Mouse (Mus musculus): ENCODE data around the gene Spryd4.
"Not testable (repeated sequence)": the region's sequence is repeated elsewhere in the genome, so short reads cannot be mapped to it uniquely, and the experiment has no call there.

Gene Spryd4

DNA sequence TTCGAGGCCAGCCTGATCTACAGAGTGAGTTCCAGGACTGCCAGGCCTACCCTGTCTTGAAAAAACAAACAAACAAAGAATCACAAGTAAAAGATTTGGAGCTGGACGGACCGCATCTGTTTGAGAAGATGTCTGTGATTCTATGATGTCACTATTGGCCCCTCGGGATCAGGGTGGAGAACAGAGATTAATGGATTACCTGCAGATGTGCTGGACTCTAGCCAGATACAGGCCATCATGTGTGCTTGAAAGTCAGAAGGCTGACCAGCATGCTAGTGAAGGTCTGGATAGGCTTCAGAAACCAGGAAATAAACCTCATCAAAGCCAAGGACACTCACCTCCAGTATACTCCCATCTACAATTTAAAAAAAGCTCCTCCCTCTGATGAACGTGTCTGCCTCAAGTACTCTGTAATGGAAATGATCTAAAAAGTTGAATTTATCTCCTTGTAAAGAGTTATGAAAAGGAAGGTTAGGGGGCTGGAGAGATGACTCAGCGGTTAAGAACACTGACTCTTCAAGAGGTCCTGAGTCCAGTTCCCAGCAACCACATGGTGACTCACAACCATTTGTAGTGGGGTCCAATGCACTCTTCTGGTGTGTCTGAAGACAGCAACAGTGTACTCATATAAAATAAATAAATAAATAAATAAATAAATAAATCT is 26.2 kb downstream of the Spryd4 start:
- no peak for DNase-seq

GRCm38 (mm10) chr10:128184296-128184695 is 27.3 kb downstream of the Spryd4 start:
- DNase-seq: no peak

- DNase-seq: no peak
These were observed 31.6 kb downstream of the Spryd4 start, which contains the start of gene Rbms2 for GRCm38 (mm10) chr10:128179989-128180388. Gene Rbms2 (minus strand): TSS chr10:128180297.

- no peak for DNase-seq
These were observed 34.3 kb downstream of the Spryd4 start for GRCm38 (mm10) chr10:128177316-128177715.

DNA sequence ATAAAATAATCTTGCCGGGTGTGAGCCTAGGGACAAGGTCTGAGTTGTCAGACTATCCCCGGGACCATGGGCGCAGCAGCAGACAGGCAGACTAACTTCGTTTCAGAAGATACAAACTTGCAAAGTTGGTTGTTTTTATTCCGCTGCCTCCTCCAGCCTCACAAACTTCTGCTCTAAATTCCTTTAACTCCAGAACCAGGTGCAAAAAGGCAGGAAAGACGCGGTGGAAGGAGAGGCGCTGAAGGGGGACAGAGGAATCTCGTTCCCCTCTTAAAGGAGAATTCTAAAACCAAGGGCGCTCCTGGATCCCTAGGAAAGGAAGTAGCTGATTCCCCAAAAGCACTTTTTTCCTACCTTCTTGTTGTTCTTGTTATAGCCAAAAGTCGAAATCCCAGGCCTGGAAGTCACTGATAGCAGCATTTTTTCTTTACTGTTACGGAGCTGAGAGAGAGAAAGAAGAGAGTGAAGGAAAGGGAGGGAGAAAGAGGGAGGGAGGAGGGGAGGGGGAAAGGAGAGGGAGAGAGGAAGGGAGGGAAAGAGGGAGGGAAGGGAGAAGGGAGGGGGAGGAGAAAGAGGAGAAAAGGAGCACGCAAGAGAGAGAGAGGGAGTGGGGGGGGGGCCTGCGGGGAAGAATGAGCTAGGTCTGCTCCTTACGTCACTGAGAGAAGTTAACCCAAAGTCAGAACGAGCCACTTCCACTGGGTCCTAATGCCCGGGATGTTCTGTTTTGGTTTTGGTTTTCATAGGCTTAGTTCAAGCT is 35.4 kb downstream of the Spryd4 start:
- DNase-seq: peak; percentile 26 to 47

DNA sequence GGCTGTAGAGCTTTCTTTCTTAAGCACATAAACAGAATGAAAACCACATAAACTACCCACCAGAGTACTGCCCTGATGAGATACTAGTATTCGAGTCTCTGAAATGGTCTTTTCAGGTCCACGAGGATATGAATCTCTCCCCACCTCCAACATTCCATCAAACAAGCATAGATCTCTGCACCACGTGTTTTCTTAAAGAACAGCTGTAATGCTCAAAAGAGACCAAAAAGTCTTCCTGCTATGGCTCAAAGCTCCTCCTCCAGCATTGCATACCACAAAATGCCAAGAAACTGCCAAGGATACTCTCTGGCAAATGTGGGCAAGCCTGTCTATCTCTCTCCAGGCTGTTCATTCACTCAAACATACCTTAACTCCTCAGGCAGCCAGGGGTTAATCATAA is 36.3 kb downstream of the Spryd4 start:
- no peak for DNase-seq

GRCm38 (mm10) chr10:128171348-128171747 is 40.3 kb downstream of the Spryd4 start:
- DNase-seq: not testable (repeated sequence)

DNA sequence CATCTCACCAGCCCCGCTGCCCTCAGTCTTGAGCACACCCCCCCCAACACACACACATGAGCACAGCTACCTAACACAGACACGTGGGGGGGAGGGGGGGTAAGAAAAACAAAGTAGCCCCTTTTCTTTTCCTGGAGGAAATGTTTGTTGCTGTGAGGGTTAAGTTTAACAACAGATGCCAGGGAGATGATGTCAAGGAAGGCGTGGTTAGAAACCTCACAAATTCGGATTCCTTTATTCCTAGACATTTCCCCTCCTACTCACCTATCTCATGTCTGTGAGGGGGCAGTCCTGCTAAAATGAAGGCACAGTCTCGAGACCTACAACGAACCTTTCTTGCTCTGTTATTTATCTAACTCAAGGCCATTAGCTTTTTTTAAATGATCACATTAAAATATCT is 44.5 kb downstream of the Spryd4 start:
- DNase-seq: no peak

GRCm38 (mm10) chr10:128165726-128166125 is 45.9 kb downstream of the Spryd4 start:
- not testable (repeated sequence) for DNase-seq
